Mouse (Mus musculus): ENCODE data around the gene Pbx4. TPM values are rescaled to one million over a fixed set of nuclear protein-coding genes. Genes with fewer than 3 reads are reported as not detected.

The Pbx4 gene
- total and polyA plus RNA-seq, 3 experiments, result 1.0 to 5.9 (median 2.4) TPM

GRCm38 (mm10) chr8:69805086-69805485 is 27.2 kb upstream of the Pbx4 start:
- peaks cover 76 to 86% of the 10 kb centered on the region in 2 experiments for H3K36me3 ChIP-seq (replicated peaks in 1 of 2; ENCODE audit: control insufficient read depth in 1 of 2, insufficient read depth in 1 of 2, low read length in 1 of 2)
- H3K27me3 ChIP-seq (replicated peaks), result no peaks in the 10 kb centered on the region
- no peak overlapping the region for H3K4me2 ChIP-seq (ENCODE audit: insufficient read depth, low read depth, poor library complexity, severe bottlenecking)
- H3K9me3 ChIP-seq (replicated peaks; ENCODE audit: low read length), result no peaks in the 10 kb centered on the region
- peak overlapping the region; percentile 82 for H3K27ac ChIP-seq (ENCODE audit: insufficient read depth, low read depth)
- no peak overlapping the region for H3K9ac ChIP-seq (ENCODE audit: insufficient read depth, low read depth)
- DNase-seq (ENCODE audit: extremely low read depth), result no peak
- peak overlapping the region in 1 of 3 experiments; percentile 5 for H3K4me3 ChIP-seq (replicated peaks in 1 of 3; ENCODE audit: low read depth in 2 of 3, low read length in 2 of 3, poor library complexity in 1 of 3)
- in situ Hi-C loops (cut with MboI; ENCODE audit: low pct_ligation_motif_present, low pct_unique_long_range_greater_than_20kb, low sequenced_read_pairs) (no loop called here), dilution Hi-C loops (cut with MboI; ENCODE audit: extremely low pct_ligation_motif_present, extremely low pct_unique_long_range_greater_than_20kb, low sequenced_read_pairs) (no loop called here)
- H3K79me2 ChIP-seq (replicated peaks; ENCODE audit: control insufficient read depth, extremely low read depth, insufficient read depth, poor library complexity, severe bottlenecking), result peaks cover 11% of the 10 kb centered on the region
- TF ChIP-seq JUN (IDR thresholded peaks at IDR 0.05; ENCODE audit: insufficient read depth, low read depth, low read length) (no peak), ZKSCAN1 (IDR thresholded peaks at IDR 0.05; ENCODE audit: borderline replicate concordance, low read depth, low read length) (no peak), NRF1 (IDR thresholded peaks at IDR 0.05; ENCODE audit: low read depth, low read length) (no peak), IRF4 (IDR thresholded peaks at IDR 0.05; ENCODE audit: low read depth, low read length) (no peak), PAX5 (IDR thresholded peaks at IDR 0.05; ENCODE audit: low read length) (no peak), RAD21 (IDR thresholded peaks at IDR 0.05; ENCODE audit: low read depth, low read length) (no peak)
- peaks cover 23 to 30% of the 10 kb centered on the region in 2 experiments for H3K4me1 ChIP-seq (ENCODE audit: control insufficient read depth in 1 of 2, insufficient read depth in 2 of 2)

GRCm38 (mm10) chr8:69805491-69805890 is 26.8 kb upstream of the Pbx4 start:
- peaks cover 23 to 34% of the 10 kb centered on the region in 2 experiments for H3K4me1 ChIP-seq (ENCODE audit: control insufficient read depth in 1 of 2, insufficient read depth in 2 of 2)
- no peak overlapping the region for H3K4me2 ChIP-seq (ENCODE audit: insufficient read depth, low read depth, poor library complexity, severe bottlenecking)
- no peaks in the 10 kb centered on the region for H3K27me3 ChIP-seq (replicated peaks)
- H3K27ac ChIP-seq (ENCODE audit: insufficient read depth, low read depth), result peak overlapping the region; percentile 82
- in situ Hi-C loops (cut with MboI; ENCODE audit: low pct_ligation_motif_present, low pct_unique_long_range_greater_than_20kb, low sequenced_read_pairs), result no loop called here
- peaks cover 76 to 86% of the 10 kb centered on the region in 2 experiments for H3K36me3 ChIP-seq (replicated peaks in 1 of 2; ENCODE audit: control insufficient read depth in 1 of 2, insufficient read depth in 1 of 2, low read length in 1 of 2)
- DNase-seq (ENCODE audit: extremely low read depth), result no peak
- dilution Hi-C loops (cut with MboI; ENCODE audit: extremely low pct_ligation_motif_present, extremely low pct_unique_long_range_greater_than_20kb, low sequenced_read_pairs), result no loop called here
- H3K9ac ChIP-seq (ENCODE audit: insufficient read depth, low read depth), result no peak overlapping the region
- H3K9me3 ChIP-seq (replicated peaks; ENCODE audit: low read length), result no peaks in the 10 kb centered on the region
- peaks cover 15% of the 10 kb centered on the region for H3K79me2 ChIP-seq (replicated peaks; ENCODE audit: control insufficient read depth, extremely low read depth, insufficient read depth, poor library complexity, severe bottlenecking)
- TF ChIP-seq SMC3 (IDR thresholded peaks at IDR 0.05; ENCODE audit: low read depth, low read length) (no peak), UBTF (IDR thresholded peaks at IDR 0.05; ENCODE audit: low read depth, low read length) (no peak), EP300 (IDR thresholded peaks at IDR 0.05; ENCODE audit: low read length) (no peak), MAFK (IDR thresholded peaks at IDR 0.05; ENCODE audit: insufficient replicate concordance, low read length) (no peak), PAX5 (IDR thresholded peaks at IDR 0.05; ENCODE audit: low read length) (no peak), BHLHE40 (IDR thresholded peaks at IDR 0.05; ENCODE audit: low read depth, low read length) (no peak), MXI1 (IDR thresholded peaks at IDR 0.05; ENCODE audit: low read depth, low read length) (no peak), ZNF384 (IDR thresholded peaks at IDR 0.05; ENCODE audit: low read depth, low read length) (no peak), HCFC1 (IDR thresholded peaks at IDR 0.05; ENCODE audit: low read depth, low read length) (no peak), TBP (conservative IDR thresholded peaks at IDR 0.05; ENCODE audit: low read depth, low read length) (no peak), NRF1 (IDR thresholded peaks at IDR 0.05; ENCODE audit: low read depth, low read length) (no peak), POLR2AphosphoS2 (IDR thresholded peaks at IDR 0.05; ENCODE audit: low read depth, low read length) (no peak), CHD2 (IDR thresholded peaks at IDR 0.05; ENCODE audit: low read length) (no peak), JUND (conservative IDR thresholded peaks at IDR 0.05; ENCODE audit: low read depth, low read length) (no peak), E2F4 (IDR thresholded peaks at IDR 0.05; ENCODE audit: insufficient replicate concordance, low read depth, low read length) (no peak), ELF1 (IDR thresholded peaks at IDR 0.05; ENCODE audit: low read depth, low read length) (no peak), ZC3H11A (IDR thresholded peaks at IDR 0.05; ENCODE audit: low read depth, low read length) (no peak), KAT2A (IDR thresholded peaks at IDR 0.05; ENCODE audit: insufficient replicate concordance, low read length) (no peak)
- peak overlapping the region in 1 of 3 experiments; percentile 5 for H3K4me3 ChIP-seq (replicated peaks in 1 of 3; ENCODE audit: low read depth in 2 of 3, low read length in 2 of 3, poor library complexity in 1 of 3)

Data from CH12.LX (cell line).